Mouse (Mus musculus): ENCODE results near the gene Ccdc50. TPM values are rescaled to one million over a fixed set of nuclear protein-coding genes. Genes with fewer than 3 reads are reported as not detected.

The Ccdc50 gene
- polyA plus RNA-seq, 1 experiment from 2014 or later = 42.8 TPM

DNA sequence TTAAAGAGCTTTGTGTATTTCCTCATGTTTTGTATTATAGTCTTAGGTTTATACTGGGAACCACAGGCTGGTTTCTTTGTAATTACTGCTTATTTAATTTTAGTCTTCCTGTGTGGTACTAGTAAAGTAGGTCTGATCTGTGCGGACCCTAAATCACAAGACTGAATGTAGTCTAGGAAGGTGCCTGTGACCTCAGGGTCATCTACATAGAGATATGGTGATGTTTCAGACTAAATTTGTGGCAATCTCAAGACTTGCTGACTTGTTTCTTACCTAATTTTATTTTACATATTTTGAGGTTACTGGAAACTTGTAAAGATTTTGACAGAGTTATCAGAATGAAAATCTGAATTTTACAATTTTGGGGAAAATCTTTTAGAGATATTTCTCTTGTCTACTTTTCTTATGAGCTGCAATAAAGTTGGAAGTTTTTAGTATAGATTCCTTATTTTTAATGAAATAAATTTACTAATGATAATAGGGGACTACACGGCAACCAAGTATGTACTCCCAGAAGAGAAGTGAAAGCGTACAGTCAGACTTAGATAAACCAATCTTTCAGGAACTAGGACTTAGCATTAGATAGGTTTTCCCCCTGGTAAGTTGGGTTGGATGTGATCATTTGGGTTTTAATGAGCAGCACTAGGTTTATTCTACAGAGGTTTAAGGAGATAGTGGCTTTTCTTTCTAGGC, 10.5 kb downstream of the Ccdc50 start:
- no peak for ATAC-seq (ENCODE audit: insufficient number of reproducible peaks, low FRiP score, low TSS enrichment, low read depth)
- 88% methylated on average over 3 of the region's 3 CpGs for WGBS

DNA sequence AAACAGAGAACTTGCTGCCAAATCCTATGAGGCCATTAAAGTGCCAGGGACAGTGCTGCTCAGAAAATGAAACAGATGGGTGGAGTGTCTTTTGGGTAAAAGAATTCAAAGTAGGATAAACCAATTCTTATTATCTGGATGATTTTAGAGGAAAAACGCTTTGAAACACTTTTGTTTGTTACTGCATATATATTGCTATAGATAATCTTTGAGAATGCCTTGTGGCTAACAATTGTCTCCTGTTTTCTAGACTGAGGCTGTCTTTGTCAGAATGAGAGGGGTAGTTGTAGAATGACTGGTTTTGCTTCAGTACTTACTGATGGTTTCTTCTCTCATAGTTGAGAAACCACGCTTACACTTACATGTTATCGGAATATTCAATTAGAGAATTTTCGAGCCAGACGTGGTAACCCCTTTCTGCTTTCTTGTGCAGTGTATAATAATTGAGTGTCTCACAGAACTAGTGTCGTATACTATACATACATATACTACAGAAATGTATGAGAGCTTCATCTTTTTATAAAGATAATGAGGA, 11.1 kb downstream of the Ccdc50 start:
- H3K4me2 ChIP-seq = no peak overlapping the region

More for the DNA sequence above, 10.5 kb downstream of the Ccdc50 start:
- H3K9ac ChIP-seq = no peak overlapping the region
- no peak overlapping the region for H3K4me2 ChIP-seq
- no peaks in the 10 kb centered on the region for H3K9me3 ChIP-seq
- 0 out of 2 replicates have a peak, but pooled peaks cover 3% of the 10 kb centered on the region for H3K36me3 ChIP-seq
- no peaks in the 10 kb centered on the region for H3K27me3 ChIP-seq
- H3K27ac ChIP-seq = no peak overlapping the region
- no peaks in the 10 kb centered on the region for H3K4me1 ChIP-seq
- no peak overlapping the region for H3K4me3 ChIP-seq

DNA sequence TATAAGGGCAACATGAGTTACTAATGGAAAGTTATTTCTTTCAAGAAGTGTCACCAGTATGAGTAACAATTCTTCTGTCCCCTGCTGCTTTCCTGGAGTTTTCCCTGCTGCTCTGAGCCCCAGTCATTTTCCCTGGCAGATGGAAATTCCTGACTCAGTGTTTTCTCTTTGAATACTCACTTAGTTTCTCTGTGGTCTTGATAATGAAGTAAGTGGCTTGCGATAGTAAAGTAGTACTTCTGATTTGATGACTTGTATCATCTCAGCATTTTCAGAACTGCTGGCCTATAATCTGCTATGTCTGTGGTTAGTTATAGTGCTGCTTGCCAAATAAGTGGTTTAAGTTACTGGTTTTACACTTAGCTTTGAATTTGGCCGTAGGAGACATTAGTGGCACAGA, 12.9 kb downstream of the Ccdc50 start:
- 75% methylated on average over 2 of the region's 2 CpGs for WGBS
- H3K4me3 ChIP-seq = no peak overlapping the region

More for the DNA sequence above, 11.1 kb downstream of the Ccdc50 start:
- Histone ChIP-seq H3K27me3 (no peaks in the 10 kb centered on the region), H3K9me3 (no peaks in the 10 kb centered on the region), H3K4me1 (no peaks in the 10 kb centered on the region), H3K27ac (no peak overlapping the region), H3K36me3 (0 out of 2 replicates have a peak, but pooled peaks cover 3% of the 10 kb centered on the region), H3K9ac (no peak overlapping the region), H3K4me3 (no peak overlapping the region)
- WGBS = 85% methylated on average over 6 of the region's 6 CpGs
- no peak for ATAC-seq (ENCODE audit: insufficient number of reproducible peaks, low FRiP score, low TSS enrichment, low read depth)

DNA sequence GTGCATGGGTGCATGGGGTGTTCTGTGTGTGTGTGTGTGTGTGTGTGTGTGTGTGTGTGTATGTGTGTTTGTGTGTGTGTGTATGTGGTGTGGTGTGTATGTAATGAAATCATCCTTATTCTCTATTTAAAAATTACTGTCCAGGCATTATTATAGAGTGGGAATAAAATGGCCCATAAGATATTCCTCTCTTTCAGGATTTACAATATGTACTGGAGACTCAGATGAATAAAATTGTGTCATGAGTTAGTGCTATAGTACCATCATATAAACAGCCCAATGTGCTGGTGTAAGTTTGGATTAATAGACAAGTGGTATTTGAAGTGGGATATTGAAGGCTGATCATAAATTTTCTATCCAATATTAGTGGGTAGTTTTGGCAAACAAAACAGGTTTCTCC, 15.4 kb downstream of the Ccdc50 start:
- H3K9me3 ChIP-seq = no peaks in the 10 kb centered on the region
- H3K4me2 ChIP-seq = no peak overlapping the region
- no peaks in the 10 kb centered on the region for H3K4me1 ChIP-seq
- no peaks in the 10 kb centered on the region for H3K27me3 ChIP-seq
- H3K9ac ChIP-seq = no peak overlapping the region
- H3K36me3 ChIP-seq = peaks cover 14% of the 10 kb centered on the region
- H3K27ac ChIP-seq = no peak overlapping the region
- no peak overlapping the region for H3K4me3 ChIP-seq
- no peak for ATAC-seq (ENCODE audit: insufficient number of reproducible peaks, low FRiP score, low TSS enrichment, low read depth)

More for the DNA sequence above, 12.9 kb downstream of the Ccdc50 start:
- no peaks in the 10 kb centered on the region for H3K4me1 ChIP-seq
- H3K27ac ChIP-seq = no peak overlapping the region
- ATAC-seq (ENCODE audit: insufficient number of reproducible peaks, low FRiP score, low TSS enrichment, low read depth) = no peak
- no peak overlapping the region for H3K4me2 ChIP-seq
- H3K9me3 ChIP-seq = no peaks in the 10 kb centered on the region
- no peak overlapping the region for H3K9ac ChIP-seq
- peaks cover 10% of the 10 kb centered on the region; the same call in 1 of the 2 replicates for H3K36me3 ChIP-seq
- H3K27me3 ChIP-seq = no peaks in the 10 kb centered on the region

DNA sequence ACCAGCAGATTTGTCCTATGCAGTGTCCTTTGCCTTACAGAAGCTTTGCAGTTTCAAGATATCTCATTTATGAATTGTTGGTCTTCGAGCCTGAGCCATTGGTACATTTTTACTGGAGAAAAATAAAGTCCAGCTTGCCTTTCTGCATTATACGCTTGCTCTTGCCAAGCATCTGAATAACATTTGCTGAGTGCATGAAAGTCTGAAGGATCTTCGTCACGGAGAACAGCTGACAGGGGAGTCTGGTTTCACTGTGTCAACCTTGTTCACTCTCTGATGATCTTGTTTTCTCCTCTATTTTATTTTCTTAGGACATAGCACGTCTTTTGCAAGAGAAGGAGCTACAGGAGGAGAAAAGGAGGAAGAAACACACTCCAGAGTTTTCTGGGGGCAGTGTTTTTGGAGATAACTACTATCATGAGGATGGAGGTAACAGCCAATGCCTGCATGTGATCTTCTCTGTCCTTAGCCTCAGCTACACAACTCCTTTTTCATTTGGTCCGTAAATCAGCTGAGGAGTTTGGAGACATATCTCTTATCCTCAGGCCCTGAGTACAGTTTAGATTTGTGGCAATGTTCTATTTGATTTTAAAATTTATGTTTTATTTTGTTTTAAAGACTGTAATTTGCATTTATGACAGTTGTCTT, 28.4 kb downstream of the Ccdc50 start:
- 83% methylated on average over 6 of the region's 6 CpGs for WGBS
- Histone ChIP-seq H3K36me3 (peaks cover 46% of the 10 kb centered on the region), H3K4me1 (no peaks in the 10 kb centered on the region), H3K4me3 (no peak overlapping the region), H3K9me3 (no peaks in the 10 kb centered on the region), H3K27me3 (no peaks in the 10 kb centered on the region), H3K4me2 (no peak overlapping the region), H3K9ac (no peak overlapping the region), H3K27ac (no peak overlapping the region)
- ATAC-seq (ENCODE audit: insufficient number of reproducible peaks, low FRiP score, low TSS enrichment, low read depth) = no peak

DNA sequence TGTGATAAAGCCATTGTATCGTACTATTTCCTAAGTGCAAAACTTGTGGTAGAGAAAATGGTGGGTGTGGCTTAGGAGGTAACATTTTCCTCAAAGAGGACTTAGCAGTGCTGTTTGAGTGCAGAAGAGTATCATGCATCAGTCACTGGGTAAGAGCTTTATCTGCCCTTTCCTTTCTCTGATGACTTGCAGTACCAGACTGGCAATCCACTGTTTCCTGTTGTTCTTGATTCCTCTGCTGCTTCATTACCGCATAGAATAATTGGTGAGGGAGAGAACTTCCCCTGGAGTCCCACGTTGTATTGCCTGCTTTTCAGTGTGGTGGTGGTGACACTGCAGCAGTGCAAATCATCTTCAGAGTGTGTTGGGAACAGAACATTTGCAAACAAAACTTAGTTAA, 29.0 kb downstream of the Ccdc50 start:
- WGBS = 85% methylated on average over 3 of the region's 3 CpGs
- no peaks in the 10 kb centered on the region for H3K9me3 ChIP-seq
- H3K4me3 ChIP-seq = no peak overlapping the region
- no peak overlapping the region for H3K27ac ChIP-seq
- H3K9ac ChIP-seq = no peak overlapping the region
- no peaks in the 10 kb centered on the region for H3K4me1 ChIP-seq
- no peaks in the 10 kb centered on the region for H3K27me3 ChIP-seq
- peaks cover 52% of the 10 kb centered on the region for H3K36me3 ChIP-seq
- ATAC-seq (ENCODE audit: insufficient number of reproducible peaks, low FRiP score, low TSS enrichment, low read depth) = no peak
- no peak overlapping the region for H3K4me2 ChIP-seq

DNA sequence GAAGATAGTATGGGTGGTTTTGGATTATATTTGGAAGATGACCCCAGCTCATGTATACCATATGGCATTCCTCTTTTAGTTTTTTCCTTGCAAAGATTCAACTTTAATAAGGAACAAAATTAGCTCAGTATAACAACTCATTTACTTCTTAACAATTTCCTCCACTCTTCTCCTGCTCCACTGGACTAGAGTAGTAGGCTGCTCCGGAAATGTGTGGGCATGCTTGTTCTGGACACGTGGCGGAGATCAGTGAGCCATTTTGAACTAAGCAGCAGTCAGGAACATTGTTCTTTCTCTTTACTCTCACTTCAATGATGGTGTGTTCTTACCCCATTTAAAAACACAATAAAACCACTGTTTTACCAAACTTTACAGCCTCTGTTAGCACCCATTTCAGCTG, 32.3 kb downstream of the Ccdc50 start:
- Histone ChIP-seq H3K36me3 (peaks cover 32% of the 10 kb centered on the region), H3K4me1 (no peaks in the 10 kb centered on the region), H3K27ac (no peak overlapping the region), H3K9ac (no peak overlapping the region), H3K9me3 (no peaks in the 10 kb centered on the region), H3K4me3 (no peak overlapping the region), H3K4me2 (no peak overlapping the region), H3K27me3 (no peaks in the 10 kb centered on the region)
- no peak for ATAC-seq (ENCODE audit: insufficient number of reproducible peaks, low FRiP score, low TSS enrichment, low read depth)
- 93% methylated on average over 3 of the region's 3 CpGs for WGBS

DNA sequence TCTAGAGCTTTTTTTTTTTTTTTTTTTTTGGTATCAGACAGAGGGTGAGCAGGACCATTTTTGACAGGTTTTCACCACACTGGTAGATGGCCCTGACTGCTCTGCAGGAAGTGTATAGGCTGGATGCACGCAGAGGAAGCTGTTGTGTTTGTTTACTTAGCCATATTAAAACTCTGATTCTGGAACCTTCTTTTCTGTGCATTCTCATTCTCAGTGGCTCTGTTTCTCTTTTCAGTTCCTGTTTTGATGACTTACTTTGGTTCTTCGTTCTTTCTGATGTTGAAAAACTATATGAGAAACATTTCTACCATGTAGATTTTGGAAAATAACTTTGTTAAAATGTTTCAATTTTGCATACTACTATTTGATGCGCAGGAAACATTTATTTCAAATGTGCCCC, 46.4 kb downstream of the Ccdc50 start:
- Histone ChIP-seq H3K27me3 (no peaks in the 10 kb centered on the region), H3K27ac (no peak overlapping the region), H3K4me3 (no peak overlapping the region), H3K9ac (no peak overlapping the region), H3K4me1 (no peaks in the 10 kb centered on the region), H3K36me3 (peaks cover 33% of the 10 kb centered on the region), H3K4me2 (no peak overlapping the region), H3K9me3 (no peaks in the 10 kb centered on the region)
- WGBS = 89% methylated on average over 3 of the region's 3 CpGs
- no peak for ATAC-seq (ENCODE audit: insufficient number of reproducible peaks, low FRiP score, low TSS enrichment, low read depth)

DNA sequence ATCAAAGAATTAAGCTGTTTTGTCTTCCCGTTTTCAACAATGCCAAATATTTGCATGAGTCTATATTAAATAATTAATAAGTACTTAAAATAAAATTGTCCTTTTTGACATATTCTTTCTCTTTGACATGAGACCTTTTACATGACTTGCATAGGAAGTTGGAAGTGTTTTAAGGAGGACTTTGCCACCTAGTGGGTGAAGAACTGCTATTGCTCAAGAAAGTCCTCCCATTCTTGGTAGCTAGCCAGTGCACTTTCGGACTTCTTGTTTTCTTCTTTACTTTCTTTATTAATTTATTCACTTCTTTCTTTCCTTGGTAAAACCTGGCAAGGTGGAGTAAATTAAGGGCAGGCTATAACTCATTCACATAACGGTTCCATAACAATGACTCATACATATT, 55.3 kb downstream of the Ccdc50 start:
- Histone ChIP-seq H3K4me2 (no peak overlapping the region), H3K4me1 (no peaks in the 10 kb centered on the region), H3K4me3 (no peak overlapping the region), H3K27me3 (no peaks in the 10 kb centered on the region), H3K9ac (no peak overlapping the region), H3K36me3 (peaks cover 40% of the 10 kb centered on the region; the same call in 1 of the 2 replicates), H3K27ac (no peak overlapping the region), H3K9me3 (no peaks in the 10 kb centered on the region)
- WGBS = 70% methylated on average over 3 of the region's 3 CpGs
- ATAC-seq (ENCODE audit: insufficient number of reproducible peaks, low FRiP score, low TSS enrichment, low read depth) = no peak

DNA sequence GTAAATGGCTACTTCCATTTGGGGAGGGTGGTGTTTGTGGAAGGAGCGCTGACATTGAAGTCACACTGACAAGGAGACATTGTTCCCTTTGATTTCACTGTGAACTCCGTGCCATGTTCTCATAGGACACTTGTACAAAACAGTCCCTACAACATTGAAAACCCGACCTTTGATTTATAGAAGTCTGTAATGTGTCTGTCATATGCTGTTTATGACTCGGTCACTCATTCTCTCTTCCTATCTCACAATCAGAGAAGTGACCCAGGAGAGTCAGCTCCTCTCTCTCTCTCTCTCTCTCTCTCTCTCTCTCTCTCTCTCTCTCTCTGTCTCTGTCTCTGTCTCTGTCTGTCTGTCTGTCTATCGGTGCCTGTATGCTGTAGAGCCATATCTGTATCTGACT, 60.7 kb downstream of the Ccdc50 start:
- ATAC-seq (ENCODE audit: insufficient number of reproducible peaks, low FRiP score, low TSS enrichment, low read depth) = no peak
- Histone ChIP-seq H3K9ac (no peak overlapping the region), H3K27ac (no peak overlapping the region), H3K36me3 (peaks cover 27% of the 10 kb centered on the region; the same call in 1 of the 2 replicates), H3K4me1 (no peaks in the 10 kb centered on the region), H3K27me3 (no peaks in the 10 kb centered on the region), H3K4me3 (no peak overlapping the region), H3K9me3 (no peaks in the 10 kb centered on the region), H3K4me2 (no peak overlapping the region)
- 93% methylated on average over 5 of the region's 5 CpGs for WGBS

DNA sequence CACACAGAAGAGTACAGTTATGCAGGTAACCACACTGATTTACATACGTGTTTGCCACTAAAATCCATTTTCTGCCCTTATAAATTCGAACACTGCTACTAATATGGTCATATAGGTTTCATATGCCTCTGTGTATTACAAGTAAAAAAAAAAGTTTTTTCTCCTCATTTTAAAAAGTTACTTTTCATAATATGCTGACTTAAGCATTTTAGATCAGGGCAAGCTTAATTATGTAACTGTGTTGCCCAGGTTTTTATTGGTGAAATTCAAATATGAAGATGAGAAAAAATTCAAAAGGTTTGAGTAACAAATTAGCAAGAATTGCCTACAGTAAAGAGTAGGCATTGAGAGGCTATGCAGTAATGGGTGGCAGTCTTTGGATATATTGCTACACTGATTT, 62.0 kb downstream of the Ccdc50 start:
- Histone ChIP-seq H3K9me3 (no peaks in the 10 kb centered on the region), H3K27me3 (no peaks in the 10 kb centered on the region), H3K4me2 (no peak overlapping the region), H3K4me1 (no peaks in the 10 kb centered on the region), H3K27ac (no peak overlapping the region), H3K36me3 (peaks cover 18% of the 10 kb centered on the region; the same call in 1 of the 2 replicates), H3K9ac (no peak overlapping the region), H3K4me3 (no peak overlapping the region)
- 88% methylated on average over 2 of the region's 2 CpGs for WGBS
- ATAC-seq (ENCODE audit: insufficient number of reproducible peaks, low FRiP score, low TSS enrichment, low read depth) = no peak

DNA sequence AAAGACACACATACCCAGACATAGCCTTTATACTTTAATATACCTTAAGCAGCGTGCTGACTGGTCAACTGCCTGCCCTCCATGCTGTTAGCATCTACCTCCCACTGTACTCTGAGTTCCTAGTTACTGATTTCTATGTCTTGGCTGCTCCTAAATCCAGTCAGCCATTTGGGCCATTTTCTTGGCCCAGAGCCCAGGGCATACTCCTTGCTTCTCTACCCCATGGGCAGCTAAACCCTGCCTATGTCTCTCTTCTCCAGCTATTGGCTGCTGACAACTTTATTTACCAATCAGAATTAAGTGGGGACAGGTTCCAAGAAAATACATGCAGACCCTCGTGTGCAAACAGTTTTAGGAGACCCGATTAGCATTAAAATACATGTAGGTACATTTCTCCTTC, 64.7 kb downstream of the Ccdc50 start:
- Histone ChIP-seq H3K4me3 (no peak overlapping the region), H3K27ac (no peak overlapping the region), H3K4me1 (no peaks in the 10 kb centered on the region), H3K9ac (no peak overlapping the region), H3K9me3 (no peaks in the 10 kb centered on the region), H3K36me3 (peaks cover 5% of the 10 kb centered on the region; the same call in 1 of the 2 replicates), H3K27me3 (no peaks in the 10 kb centered on the region), H3K4me2 (no peak overlapping the region)
- ATAC-seq (ENCODE audit: insufficient number of reproducible peaks, low FRiP score, low TSS enrichment, low read depth) = no peak
- WGBS = 53% methylated on average over 3 of the region's 3 CpGs

All from limb, embryonic 15.5 days (tissue).